In the genomic region with DNA sequence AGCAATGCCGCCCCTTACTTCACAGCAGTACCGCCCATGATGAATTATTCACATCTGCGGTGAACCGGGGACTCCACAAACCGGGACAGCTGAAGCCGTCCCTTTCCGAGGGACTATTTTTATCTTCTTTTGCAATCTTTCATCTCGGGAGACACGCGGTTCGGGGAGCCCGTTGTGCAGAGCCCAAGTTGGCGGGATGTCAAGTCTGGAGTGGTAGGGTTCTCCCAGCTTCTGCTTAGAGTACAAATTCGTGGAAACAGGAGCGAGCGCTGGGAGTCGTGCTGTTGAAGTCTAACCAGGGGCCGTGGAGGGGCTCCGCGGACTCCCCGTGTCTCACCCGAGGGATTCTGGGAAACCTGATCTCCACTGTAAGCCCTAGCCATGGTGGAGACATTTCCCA, we compare ENCODE assay signal across 9 mouse cellular contexts. TPM values are rescaled to one million over a fixed set of nuclear protein-coding genes. Genes with fewer than 3 reads are reported as not detected.
DNase-seq lines count a peak whose midpoint lies in the region; ATAC-seq lines count a peak whose summit lies in the region.
"Had no signal": no experiment of that assay in that cellular context is flagged by ENCODE, and none has a peak within 500 bp of the region (broad histone marks: within the 10 kb centered on the region; RNA-seq: fewer than 3 reads in every experiment).

No protein-coding gene starts in this region.

- peak overlapping the region; percentile 23; the same call in 1 of the 2 replicates for H3K4me2 ChIP-seq in liver, embryonic 13.5 days

- H3K4me3 ChIP-seq in liver, embryonic 13.5 days (replicated peaks) = no peak overlapping the region

- no peaks in the 10 kb centered on the region for H3K9me3 ChIP-seq in liver, embryonic 13.5 days (replicated peaks)

- DNase-seq in cerebellum, adult 18-20 months = peak; percentile 12 to 15
- DNase-seq in cerebellum, adult 8-10 months = no peak
- peak; percentile 81 for DNase-seq in brain, adult 2 months (ENCODE audit: low read depth, low spot score)
- DNase-seq in gastrocnemius, adult 8-10 months (ENCODE audit: low spot score in 2 of 2) = peak; percentile 56 to 67
- DNase-seq in kidney, postnatal 14 days = peak; percentile 59
- no peak for DNase-seq in liver, embryonic 13.5 days
- peak; percentile 62 to 69 for DNase-seq in right cerebral cortex, adult 2 months (ENCODE audit: low spot score in 2 of 2)
- no peak for DNase-seq in spleen, postnatal 36 days (ENCODE audit: low spot score in 2 of 2)

- peak overlapping the region; percentile 29; the same call in 1 of the 2 replicates for H3K27ac ChIP-seq in liver, embryonic 13.5 days
- H3K27ac ChIP-seq: macrophage had no signal

- 0 out of 2 replicates have a peak, but pooled peaks cover 4% of the 10 kb centered on the region for H3K27me3 ChIP-seq in liver, embryonic 13.5 days

- WGBS in liver, embryonic 13.5 days (ENCODE audit: insufficient replicate concordance) = 21% methylated on average over 22 of the region's 22 CpGs

- ATAC-seq in liver, embryonic 13.5 days (ENCODE audit: low read depth) = no peak

- no peaks in the 10 kb centered on the region for H3K36me3 ChIP-seq in liver, embryonic 13.5 days

- peaks cover 35% of the 10 kb centered on the region for H3K4me1 ChIP-seq in liver, embryonic 13.5 days (replicated peaks)

- H3K9ac ChIP-seq in liver, embryonic 13.5 days = no peak overlapping the region

RNA-seq across cellular contexts. Expression of a gene that starts 53.0 kb away (rescaled TPM):
- 1 to 10 TPM in 2 of 4 experiments, under 1 TPM in 2; 0.56 to 1.9 (median 0.95) TPM for total RNA-seq in gastrocnemius, adult 8-10 months (2022)
- 470 and 508 TPM in 2 replicates for polyA plus RNA-seq in liver, embryonic 13.5 days (2015; fragmentation: Nextera tagmentation; extraction: Ambion mirVana)
- polyA plus RNA-seq: macrophage had no signal

Comparison
In these comparisons a context has a peak if more than half of its experiments do, and no peak if none do; other contexts are left out.
1. DNase-seq: peak in cerebellum, adult 18-20 months (2 of 2), brain, adult 2 months (single experiment), gastrocnemius, adult 8-10 months (2 of 2), kidney, postnatal 14 days (single experiment) and right cerebral cortex, adult 2 months (2 of 2); none in cerebellum, adult 8-10 months (single experiment), liver, embryonic 13.5 days (single experiment) and spleen, postnatal 36 days (0 of 2).